Mouse (Mus musculus): ENCODE data around the gene Trim17.

Gene Trim17

DNA sequence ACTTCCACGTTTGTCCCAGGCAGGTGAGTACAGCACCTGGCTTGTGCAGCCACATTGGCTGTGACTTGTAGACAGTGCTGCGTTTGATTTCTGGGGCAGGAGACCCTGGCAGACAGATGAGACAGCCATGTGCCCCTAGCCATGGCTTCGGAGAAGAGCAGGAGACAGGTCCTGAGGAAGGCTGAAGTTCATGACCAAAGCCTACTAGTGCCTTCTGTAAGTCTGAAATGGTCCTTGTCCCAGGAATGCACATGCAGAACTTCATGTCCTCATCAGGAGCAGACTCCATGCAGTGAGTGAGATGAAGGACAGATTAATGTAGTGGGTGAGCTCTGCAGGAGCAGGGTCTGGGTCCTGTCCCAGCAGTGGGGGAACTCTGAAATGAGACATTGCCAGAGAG lies 37.4 kb downstream of the Trim17 start:
- no peak for DNase-seq (ENCODE audit: low read depth, low spot score)

DNA sequence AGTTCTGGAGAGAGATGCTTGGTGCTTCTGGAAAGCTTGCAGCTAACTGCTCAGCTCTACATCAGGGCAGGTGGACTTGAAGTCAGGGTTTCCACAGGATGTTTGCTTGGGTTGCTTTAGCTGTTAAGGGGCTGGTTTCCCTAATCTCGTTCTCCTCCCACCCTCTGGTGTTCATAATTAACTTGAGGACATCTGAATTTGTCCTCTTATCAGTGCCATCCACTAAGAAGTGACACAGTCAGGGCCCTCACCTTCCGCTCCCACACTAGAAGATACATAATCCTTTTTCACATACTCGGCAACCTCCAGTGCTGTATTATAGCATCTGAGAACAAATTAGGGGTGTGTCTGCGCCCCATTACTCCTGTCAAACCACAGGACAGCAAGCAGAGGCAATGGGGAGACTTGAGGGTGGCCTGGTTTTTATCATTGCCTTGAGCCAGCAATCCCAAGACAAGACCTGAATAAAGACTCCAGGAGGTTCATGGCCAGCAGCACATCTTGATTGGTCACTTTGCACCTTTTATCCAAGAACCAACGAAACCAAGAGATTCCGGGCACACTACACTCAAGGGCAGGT lies 38.7 kb downstream of the Trim17 start:
- DNase-seq (ENCODE audit: low read depth, low spot score) = no peak

DNA sequence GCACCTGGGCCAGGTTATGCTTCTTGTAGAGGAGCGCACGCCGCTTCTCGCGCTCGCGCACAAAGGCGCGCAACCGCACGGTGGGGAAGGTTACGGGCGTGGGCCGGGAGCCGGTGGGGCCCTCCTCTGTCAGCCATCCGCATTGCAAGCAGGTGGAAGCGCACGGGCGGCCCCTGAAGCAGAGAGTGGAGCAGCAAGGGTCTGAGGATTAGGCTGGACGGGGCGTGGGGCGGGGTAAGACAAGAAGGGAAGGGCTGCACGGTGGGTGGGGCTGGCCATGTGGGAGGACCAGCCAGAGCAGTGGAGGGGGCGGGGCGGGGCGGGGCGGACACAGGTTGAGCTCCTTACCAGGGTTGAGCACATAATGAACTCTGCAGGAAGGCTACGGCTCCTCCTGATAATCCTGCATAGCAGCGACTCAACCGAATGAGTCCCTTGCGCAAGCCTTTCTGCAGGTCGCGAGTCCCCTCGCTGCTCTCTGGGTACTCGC lies 39.9 kb downstream of the Trim17 start:
- DNase-seq (ENCODE audit: low read depth, low spot score) = no peak

DNA sequence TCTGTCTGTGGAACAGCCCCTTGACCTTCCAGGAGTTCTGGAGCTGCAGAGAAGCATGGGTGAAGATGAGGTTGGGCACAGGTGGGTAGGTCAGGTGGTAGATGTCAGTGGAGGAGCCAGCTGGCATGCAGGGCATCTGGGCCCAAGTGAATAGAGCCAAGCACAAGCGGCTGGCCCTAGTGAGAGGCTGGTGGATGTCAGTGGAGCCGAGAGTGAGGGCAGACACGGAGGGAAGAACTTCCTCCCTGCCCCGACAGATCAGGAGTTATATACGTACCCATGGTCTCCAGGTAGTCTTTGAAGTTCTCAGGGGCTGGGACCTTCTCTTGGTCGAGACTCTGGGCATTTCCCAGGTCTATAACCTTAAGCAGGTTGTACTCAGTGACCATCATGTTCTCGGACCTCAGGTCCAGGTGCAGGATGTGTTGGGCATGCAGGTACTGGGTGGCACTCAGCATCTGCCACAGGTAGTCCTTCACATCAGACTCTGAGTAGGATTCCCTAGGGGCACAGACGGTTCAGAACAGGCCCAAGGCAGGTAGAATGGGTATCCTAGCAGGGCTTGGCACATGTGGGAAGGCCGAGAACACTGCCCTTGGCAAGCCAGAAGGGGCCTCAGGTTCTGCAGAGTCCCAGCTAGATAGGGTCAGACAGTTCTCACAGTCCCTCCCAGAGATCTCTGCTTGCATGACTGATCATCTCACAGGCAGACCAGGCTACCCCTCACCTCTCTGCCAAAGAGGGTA lies 40.7 kb downstream of the Trim17 start:
- no peak for DNase-seq (ENCODE audit: low read depth, low spot score)

DNA sequence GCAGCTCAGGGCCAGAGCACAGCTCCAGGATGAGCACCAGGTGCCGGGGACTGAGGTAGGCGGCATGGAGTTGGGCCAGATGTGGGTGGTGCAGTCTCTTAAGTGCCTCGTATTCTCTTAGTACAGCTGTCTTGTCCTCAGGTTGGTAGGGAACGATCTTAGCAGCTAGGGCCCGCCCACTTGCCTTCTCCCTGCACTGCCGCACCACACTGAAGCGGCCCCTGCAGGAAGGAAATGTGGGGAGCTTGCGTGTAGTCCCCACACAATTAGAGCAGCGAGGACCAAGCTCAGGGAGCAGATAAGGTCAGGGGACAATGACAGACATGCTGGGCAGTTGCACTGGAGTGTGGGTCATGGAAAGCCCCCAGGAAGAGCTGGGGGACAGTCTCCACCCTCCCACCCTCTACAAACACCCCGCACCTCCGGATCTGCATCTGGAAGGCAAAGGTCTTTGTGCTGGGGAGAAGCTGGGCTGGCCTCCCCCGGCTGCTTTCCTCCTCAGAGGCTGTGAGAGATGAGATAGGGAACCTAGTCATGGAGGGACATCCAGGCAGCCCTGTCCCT lies 41.4 kb downstream of the Trim17 start:
- no peak for DNase-seq (ENCODE audit: low read depth, low spot score)

DNA sequence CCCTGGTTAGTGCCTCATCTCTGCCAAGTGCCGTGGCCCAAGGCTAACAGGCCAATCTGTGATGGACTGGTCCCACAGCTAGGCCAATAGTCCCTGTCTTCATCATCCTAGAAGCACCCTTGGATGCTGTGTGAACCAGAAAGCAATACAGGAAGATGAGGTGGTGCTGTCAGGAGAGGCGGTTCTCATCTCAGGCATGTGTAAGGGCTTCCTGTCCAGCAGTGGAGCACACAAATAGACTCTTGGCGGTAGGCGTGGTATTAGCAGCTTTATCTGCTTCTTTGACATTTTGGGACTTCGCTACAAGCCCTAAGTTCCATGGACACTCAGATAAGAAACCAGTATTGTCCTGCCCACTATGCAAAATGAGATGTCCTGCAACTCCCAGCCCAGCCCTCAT lies 43.1 kb downstream of the Trim17 start:
- no peak for DNase-seq (ENCODE audit: low read depth, low spot score)

DNA sequence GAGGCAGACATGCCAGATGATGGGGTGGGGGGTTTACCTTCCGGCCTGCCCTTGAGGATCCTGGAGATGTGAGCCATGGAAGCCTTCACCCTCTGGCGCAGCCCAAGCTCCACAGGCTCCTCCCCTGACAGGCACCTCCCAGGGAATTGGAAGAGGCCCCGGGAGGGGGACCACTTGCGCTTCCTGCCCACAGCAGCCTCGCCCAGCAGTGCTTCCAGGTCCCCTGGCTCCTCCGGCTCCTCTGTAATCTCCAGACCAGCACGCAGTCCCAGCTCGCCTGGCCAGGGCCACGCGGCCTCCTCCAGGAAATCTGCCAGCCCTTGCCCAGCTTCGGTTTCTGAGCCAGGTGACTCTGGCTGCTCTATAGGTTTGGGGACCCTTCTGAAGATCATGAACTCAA lies 44.7 kb downstream of the Trim17 start:
- no peak for DNase-seq (ENCODE audit: low read depth, low spot score)

DNA sequence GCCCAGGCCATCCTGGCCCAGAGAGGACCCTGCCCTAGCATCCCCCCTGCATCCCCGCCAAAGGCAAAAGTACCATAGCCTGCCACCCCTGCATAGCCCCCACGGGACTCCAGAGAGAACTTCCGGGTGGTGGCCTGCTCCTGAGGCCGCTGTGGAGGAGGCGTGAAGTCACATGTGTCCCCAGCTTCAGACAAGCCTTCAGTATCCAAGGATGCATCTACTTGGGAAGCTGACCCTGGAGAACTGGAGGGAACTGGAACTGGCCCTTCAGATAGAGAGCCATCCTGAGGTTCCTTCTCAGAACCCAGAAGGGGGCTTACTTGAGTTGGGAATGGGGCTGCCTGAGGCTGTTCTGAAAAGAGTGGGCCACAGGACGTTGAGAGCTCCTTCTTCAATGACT lies 45.3 kb downstream of the Trim17 start:
- no peak for DNase-seq (ENCODE audit: low read depth, low spot score)

DNA sequence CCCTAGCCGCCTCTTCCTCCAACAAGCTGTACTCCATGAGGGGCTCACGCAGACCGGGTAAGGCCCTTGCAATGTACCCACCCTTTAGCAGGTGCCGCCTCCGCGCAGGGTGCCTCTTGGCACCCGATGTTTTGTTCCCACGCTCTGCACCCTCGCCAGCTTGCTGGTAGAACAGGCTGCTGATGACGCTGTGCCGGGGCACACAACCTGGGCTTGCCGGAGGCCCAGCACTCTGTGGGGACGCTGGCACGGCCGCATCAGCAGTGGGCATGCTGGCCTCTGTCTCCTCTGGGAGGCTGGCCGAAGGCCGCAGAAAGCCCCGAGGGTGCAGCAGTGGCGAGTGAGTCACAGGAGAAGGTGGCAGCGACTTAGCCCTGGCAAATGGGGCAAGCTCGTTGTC lies 46.1 kb downstream of the Trim17 start:
- DNase-seq (ENCODE audit: low read depth, low spot score) = no peak

DNA sequence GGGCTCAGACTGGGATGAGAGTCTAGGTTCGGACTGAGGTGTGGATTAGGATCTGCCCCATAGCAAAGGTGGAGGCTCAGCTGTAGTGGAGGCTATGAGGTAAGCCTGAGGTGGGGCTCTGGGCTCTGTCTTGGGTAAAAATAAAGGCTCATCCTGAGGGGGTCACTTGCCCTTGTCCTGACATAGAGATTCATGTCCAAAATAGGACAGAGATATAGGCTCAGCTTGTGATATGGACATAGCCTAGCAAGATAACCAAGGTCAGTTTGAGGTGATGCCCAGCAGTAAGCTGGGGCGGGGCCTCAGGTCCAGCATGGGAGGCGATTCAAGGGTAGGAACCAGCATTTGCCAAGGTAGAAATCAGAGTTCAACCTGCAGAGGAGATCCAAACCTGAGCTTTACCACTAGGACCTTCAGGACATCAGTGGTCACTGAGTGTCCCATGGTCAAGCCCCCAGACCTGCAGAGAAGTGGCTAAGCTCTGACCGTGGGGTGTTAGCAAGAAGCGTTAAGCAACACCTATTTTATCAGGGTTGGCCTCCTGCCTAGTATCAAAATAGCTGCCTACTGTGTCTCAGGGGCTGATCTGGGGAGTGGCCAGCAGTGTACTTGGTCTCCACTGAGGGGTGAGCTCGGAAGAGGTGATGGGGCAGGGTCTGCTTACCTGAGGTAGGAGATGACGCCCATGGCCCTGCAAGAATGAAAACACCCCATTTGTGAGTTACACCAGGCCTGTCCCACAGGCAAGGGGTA lies 48.0 kb downstream of the Trim17 start:
- DNase-seq (ENCODE audit: low read depth, low spot score) = no peak

DNA sequence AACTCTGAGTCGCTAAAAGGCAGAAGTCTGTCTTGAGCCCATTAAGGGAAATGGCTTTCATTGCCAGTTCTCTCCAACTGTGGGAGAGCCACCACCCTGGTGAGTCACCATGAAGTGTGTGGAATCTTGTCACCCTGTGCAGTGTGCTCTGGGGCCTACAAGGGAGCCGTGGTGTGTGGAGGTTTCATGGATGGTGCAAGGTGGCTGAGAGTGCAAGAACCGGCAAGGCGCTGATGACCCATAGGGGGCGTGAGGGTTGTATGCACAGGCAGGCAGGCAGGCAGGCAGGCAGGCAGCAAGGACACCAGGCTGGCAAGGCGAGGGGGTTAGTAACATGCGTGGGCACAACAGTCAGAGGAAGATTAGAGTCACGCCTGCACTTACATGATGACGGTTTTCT lies 60.6 kb downstream of the Trim17 start:
- DNase-seq (ENCODE audit: low read depth, low spot score) = no peak
